Mouse (Mus musculus) cortical plate, adult 2 months (tissue): ENCODE measurements around the gene Galnt2. TPM values are rescaled to one million over a fixed set of nuclear protein-coding genes. Genes with fewer than 3 reads are reported as not detected.
A peak's percentile ranks its signal among the peaks of the same experiment; 100 is the strongest.

ENCODE experiments used
- H3K27ac ChIP-seq: fragments of 200-500 bp; 2 replicates; pipeline ENCODE4 v1.5.1; 2012; ENCODE audit warnings: low read length, control low read depth, inconsistent platforms; ENCODE audit not compliant: insufficient read depth
- H3K4me1 ChIP-seq: fragments of 200-500 bp; 2 replicates; pipeline ENCODE4 v1.6.1; 2011; ENCODE audit warnings: low read length; ENCODE audit not compliant: control insufficient read depth, insufficient read depth
- H3K4me3 ChIP-seq: fragments of 200-500 bp; 2 replicates; pipeline ENCODE4 v1.5.1; 2011; ENCODE audit warnings: mild to moderate bottlenecking, low read length, control low read depth; ENCODE audit not compliant: insufficient read depth
- CTCF ChIP-seq: fragments of 200-500 bp; IDR thresholded peaks from 2 replicates; pipeline ENCODE4 v1.5.1; 2011; ENCODE audit warnings: mild to moderate bottlenecking, control low read depth, low read length; ENCODE audit not compliant: insufficient read depth; ENCODE audit errors: extremely low read depth
- POLR2A ChIP-seq: fragments of 200-500 bp; IDR thresholded peaks from 2 replicates; pipeline ENCODE4 v1.6.1; 2011; ENCODE audit warnings: mild to moderate bottlenecking, low read length, control low read depth; ENCODE audit not compliant: insufficient read depth; ENCODE audit errors: extremely low read depth
- polyA plus RNA-seq: library from polyadenylated mRNA; depleted of rRNA; stranded (reverse); fragments of >200 nt; gene quantifications from 2 replicates; pipeline ENCODE4 v1.2.3, GENCODE M21; 2012; rRNA removed

Galnt2 gene
- polyA plus RNA-seq, result 24.3 and 25.3 TPM in 2 replicates

DNA sequence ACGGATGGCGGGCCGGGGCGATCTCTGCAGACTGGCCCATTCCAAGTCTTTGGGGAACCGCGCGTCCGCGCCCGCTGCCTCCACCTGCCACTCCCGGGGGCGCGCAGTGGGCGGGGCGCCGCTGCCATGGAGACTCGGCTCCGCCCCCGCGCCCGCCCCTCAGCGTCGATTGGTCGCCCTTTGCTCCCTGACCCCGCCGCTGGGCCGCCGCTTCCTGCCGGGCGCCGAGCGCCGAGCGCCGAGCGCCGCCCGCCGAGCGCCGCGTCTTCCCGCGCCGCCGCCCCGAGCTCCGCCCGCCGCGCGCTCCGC lies at the start of gene Galnt2:
Galnt2 (plus strand) TSS at position 216 of the 309 bp plus-strand sequence.
- TF ChIP-seq CTCF (no peak), POLR2A (peak; percentile 24; the same call in 1 of the 2 replicates)
- Histone ChIP-seq H3K4me3 (peak within 1 kb of the TSS; percentile 62), H3K27ac (no peak within 1 kb of the TSS), H3K4me1 (peaks cover 1% of the 10 kb centered on the region; the same call in 1 of the 2 replicates)

DNA sequence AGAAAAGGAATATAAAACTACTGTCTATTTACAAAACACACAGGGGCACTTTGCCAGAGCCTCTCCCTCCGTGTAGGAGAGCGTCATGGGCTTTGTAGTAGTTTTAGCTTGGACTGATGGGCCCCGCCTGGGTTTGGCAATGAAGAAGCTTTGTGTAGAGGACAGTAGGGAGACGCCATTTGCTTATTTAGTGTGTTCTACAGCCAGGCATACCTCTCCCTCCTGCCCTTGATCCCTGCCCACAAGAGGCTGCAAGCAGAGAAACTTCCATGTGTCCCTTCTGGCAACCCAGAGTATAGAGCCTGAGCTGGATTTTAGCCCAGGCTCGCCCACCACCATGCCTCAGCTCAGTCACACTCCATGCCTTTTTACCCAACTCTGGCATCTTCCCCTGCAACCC lies 49.4 kb upstream of the Galnt2 start:
- H3K4me1 ChIP-seq, result peaks cover 4% of the 10 kb centered on the region; the same call in 1 of the 2 replicates
- no peak overlapping the region for H3K4me3 ChIP-seq
- TF ChIP-seq CTCF (no peak), POLR2A (no peak)
- no peak overlapping the region for H3K27ac ChIP-seq

- no peak overlapping the region for H3K4me3 ChIP-seq
- TF ChIP-seq CTCF (no peak), POLR2A (no peak)
- H3K4me1 ChIP-seq, result peaks cover 4% of the 10 kb centered on the region; the same call in 1 of the 2 replicates
- no peak overlapping the region for H3K27ac ChIP-seq
These were observed 49.0 kb upstream of the Galnt2 start for GRCm38 (mm10) chr8:124182224-124182623.

- no peak overlapping the region for H3K27ac ChIP-seq
- H3K4me3 ChIP-seq, result no peak overlapping the region
- peaks cover 4% of the 10 kb centered on the region; the same call in 1 of the 2 replicates for H3K4me1 ChIP-seq
- TF ChIP-seq CTCF, result no peak
These were observed 47.1 kb upstream of the Galnt2 start for GRCm38 (mm10) chr8:124184078-124184477.

DNA sequence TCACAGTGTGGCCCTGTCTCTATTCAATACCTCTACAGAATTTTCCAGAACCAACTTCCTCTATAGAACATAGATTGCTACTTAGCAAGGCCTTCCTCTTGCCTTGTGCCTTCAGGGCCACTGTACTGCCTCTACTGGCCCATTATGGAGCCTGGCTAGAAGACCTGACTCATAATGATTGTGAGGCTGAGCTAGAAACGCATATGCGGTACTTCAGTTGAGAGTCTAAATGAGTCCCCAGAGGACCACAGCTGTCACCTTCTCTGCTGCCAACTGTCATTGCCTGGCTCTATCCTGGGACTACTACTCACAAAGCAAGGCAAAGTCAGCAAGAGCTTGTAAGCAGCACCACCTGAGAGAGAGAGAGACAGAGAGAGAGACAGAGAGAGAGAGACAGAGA lies 46.7 kb upstream of the Galnt2 start:
- Histone ChIP-seq H3K4me3 (no peak overlapping the region), H3K4me1 (peaks cover 4% of the 10 kb centered on the region; the same call in 1 of the 2 replicates), H3K27ac (no peak overlapping the region)
- TF ChIP-seq CTCF, result no peak
- TF ChIP-seq POLR2A, result no peak

DNA sequence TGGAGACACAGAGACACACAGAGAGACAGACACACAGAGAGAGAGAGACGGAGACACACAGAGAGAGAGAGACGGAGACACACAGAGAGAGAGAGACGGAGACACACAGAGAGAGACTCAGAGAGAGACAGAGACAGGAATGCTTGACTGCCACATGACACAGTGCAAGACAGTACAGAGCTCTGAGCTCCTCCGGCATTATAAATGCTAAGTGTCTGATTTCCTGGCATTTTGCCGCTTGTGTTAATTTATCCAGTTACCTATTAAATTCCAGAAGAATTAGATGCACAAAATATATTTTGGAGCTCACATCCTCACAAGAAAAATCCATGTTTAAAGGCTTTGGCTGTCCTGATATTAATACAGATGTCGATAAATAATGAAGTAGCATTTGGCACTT lies 46.1 kb upstream of the Galnt2 start:
- Histone ChIP-seq H3K4me1 (peaks cover 4% of the 10 kb centered on the region; the same call in 1 of the 2 replicates), H3K4me3 (no peak overlapping the region), H3K27ac (no peak overlapping the region)
- TF ChIP-seq POLR2A, result no peak
- TF ChIP-seq CTCF, result no peak

GRCm38 (mm10) chr8:124190388-124190787 lies 40.8 kb upstream of the Galnt2 start:
- no peak overlapping the region for H3K27ac ChIP-seq
- no peak for TF ChIP-seq CTCF
- no peak for TF ChIP-seq POLR2A
- H3K4me3 ChIP-seq, result no peak overlapping the region
- H3K4me1 ChIP-seq, result no peaks in the 10 kb centered on the region

GRCm38 (mm10) chr8:124192242-124192641 lies 38.9 kb upstream of the Galnt2 start:
- H3K4me3 ChIP-seq, result no peak overlapping the region
- TF ChIP-seq POLR2A, result no peak
- no peak for TF ChIP-seq CTCF
- H3K4me1 ChIP-seq, result no peaks in the 10 kb centered on the region
- no peak overlapping the region for H3K27ac ChIP-seq

DNA sequence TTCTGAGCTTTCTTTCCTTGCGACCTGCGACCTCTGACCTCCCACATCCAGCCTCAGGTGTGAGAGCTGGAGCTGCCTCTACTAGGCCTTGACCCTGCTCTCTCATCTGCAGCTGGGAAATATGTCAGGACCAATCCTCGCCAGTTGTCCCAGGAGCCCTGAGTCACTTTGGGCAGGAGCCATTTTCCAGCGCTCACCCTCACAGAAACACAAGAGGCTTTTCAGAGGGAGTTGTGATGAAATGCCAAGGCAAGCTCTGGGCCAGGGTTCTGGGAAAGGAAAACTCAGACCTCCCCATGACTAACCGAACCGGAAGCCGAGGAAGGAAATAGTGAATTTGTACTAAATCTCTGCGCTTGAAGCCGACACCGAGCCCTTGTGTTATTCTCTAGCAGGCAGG lies 38.2 kb upstream of the Galnt2 start:
- TF ChIP-seq POLR2A, result no peak
- H3K27ac ChIP-seq, result 0 out of 2 replicates have a peak overlapping the region, but pooled peaks have one; percentile 16
- no peak overlapping the region for H3K4me3 ChIP-seq

GRCm38 (mm10) chr8:124193992-124194391 lies 37.2 kb upstream of the Galnt2 start:
- no peak overlapping the region for H3K4me3 ChIP-seq
- H3K27ac ChIP-seq, result no peak overlapping the region
- H3K4me1 ChIP-seq, result no peaks in the 10 kb centered on the region
- TF ChIP-seq CTCF, result no peak
- TF ChIP-seq POLR2A, result no peak

More for the DNA sequence above, 38.2 kb upstream of the Galnt2 start:
- H3K4me1 ChIP-seq, result no peaks in the 10 kb centered on the region

- no peaks in the 10 kb centered on the region for H3K4me1 ChIP-seq
- TF ChIP-seq CTCF (no peak), POLR2A (no peak)
- H3K27ac ChIP-seq, result no peak overlapping the region
- H3K4me3 ChIP-seq, result no peak overlapping the region
These were observed 35.0 kb upstream of the Galnt2 start for GRCm38 (mm10) chr8:124196195-124196594.
